Mouse (Mus musculus) liver, adult 2 months (tissue): ENCODE measurements around the gene C87436.

Experiments used
- CTCF ChIP-seq: fragments of 200-500 bp; IDR thresholded peaks from 2 replicates; pipeline ENCODE4 v1.5.1; 2011; ENCODE audit warnings: low read depth, low read length, control low read depth
- POLR2A ChIP-seq: fragments of 200-500 bp; IDR thresholded peaks from 2 replicates; pipeline ENCODE4 v1.6.1; 2011; ENCODE audit warnings: low read length, control low read depth; ENCODE audit not compliant: insufficient read depth; ENCODE audit errors: extremely low read depth

- TF ChIP-seq CTCF (no peak), POLR2A (no peak)
These were observed 1.4 kb downstream of the C87436 start for GRCm38 (mm10) chr6:86439531-86439930.
